Mouse (Mus musculus): ENCODE data around the gene Tek.

DNA sequence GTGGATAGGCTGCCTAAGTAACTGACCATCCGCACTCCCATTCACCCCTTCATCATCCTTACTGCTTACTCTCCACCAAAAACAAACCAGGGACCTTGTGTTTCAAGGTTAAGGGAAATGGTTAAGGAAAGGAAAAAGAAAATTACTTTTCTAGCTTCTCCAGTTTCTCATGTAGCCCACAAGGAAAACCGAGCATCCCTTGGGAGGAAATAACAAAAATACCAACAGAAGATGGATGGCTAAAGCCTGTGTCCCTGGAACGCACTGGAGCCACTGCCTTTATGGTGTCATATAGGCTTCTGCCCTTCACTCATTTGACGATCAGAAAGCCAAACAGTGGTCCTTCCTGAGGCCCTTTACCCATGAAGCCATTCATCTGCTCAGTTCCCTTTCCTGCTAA lies 27.7 kb upstream of the Tek start:
- TF ChIP-seq CTCF (IDR thresholded peaks at IDR 0.05; ENCODE audit: low read depth) (no peak), EP300 (IDR thresholded peaks at IDR 0.05; ENCODE audit: low read depth) (no peak)

Measured in heart, postnatal 0 days (tissue).